Mouse (Mus musculus): Measurements from ENCODE around the gene Col13a1. TPM values are rescaled to one million over a fixed set of nuclear protein-coding genes. Genes with fewer than 3 reads are reported as not detected.

Col13a1 gene
- total RNA-seq, 1 experiment from 2014 or later = not detected

- ATAC-seq (ENCODE audit: extremely low read depth, insufficient number of reproducible peaks, low FRiP score, poor library complexity, severe bottlenecking) = no peak
These were observed 136.6 kb downstream of the Col13a1 start for GRCm38 (mm10) chr10:61842261-61842660.

- no peak for ATAC-seq (ENCODE audit: extremely low read depth, insufficient number of reproducible peaks, low FRiP score, poor library complexity, severe bottlenecking)
These were observed 139.6 kb downstream of the Col13a1 start for GRCm38 (mm10) chr10:61839326-61839725.

GRCm38 (mm10) chr10:61838769-61839168, 140.1 kb downstream of the Col13a1 start:
- no peak for ATAC-seq (ENCODE audit: extremely low read depth, insufficient number of reproducible peaks, low FRiP score, poor library complexity, severe bottlenecking)

DNA sequence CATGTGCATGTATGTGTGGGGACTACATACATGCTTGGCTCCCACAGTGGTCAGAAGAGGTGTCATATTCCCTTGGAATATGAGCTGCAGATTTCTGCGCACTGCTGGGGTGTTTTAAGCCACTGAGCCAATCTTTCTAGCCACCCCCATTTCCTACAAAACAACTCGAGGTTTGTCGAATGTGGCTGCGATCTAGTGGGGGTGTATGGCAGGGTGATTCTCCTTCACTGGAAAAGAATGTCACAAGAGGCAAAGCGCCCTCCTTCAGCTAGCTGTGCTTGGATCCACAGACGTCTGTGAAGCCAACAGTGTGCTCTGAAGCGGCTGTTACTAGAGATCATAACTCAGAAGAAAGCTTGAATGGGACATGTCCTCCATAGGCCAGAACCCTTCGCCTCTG, 141.6 kb downstream of the Col13a1 start:
- no peak for ATAC-seq (ENCODE audit: extremely low read depth, insufficient number of reproducible peaks, low FRiP score, poor library complexity, severe bottlenecking)

DNA sequence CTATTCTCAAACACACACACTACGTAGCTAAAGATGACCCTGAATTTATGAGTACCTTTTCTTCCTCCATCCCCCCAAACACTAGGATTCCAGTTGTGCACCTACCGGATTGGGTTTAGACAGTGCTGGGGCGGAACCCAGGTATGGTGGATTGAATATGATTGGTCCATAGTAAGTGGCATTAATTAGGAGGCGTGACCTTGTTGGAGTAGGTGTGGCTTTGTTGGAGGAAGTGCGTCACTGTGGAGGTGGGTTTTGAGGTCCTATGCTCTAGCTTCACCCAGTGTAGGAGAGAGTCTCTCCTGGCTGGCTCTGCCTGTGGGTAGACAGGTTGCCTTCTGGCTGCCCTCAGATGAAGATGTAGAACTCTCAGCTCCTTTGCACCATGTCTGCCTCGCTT, 144.6 kb downstream of the Col13a1 start:
- ATAC-seq (ENCODE audit: extremely low read depth, insufficient number of reproducible peaks, low FRiP score, poor library complexity, severe bottlenecking) = no peak

GRCm38 (mm10) chr10:61832713-61833112, 146.2 kb downstream of the Col13a1 start:
- ATAC-seq (ENCODE audit: extremely low read depth, insufficient number of reproducible peaks, low FRiP score, poor library complexity, severe bottlenecking) = no peak

- no peak for ATAC-seq (ENCODE audit: extremely low read depth, insufficient number of reproducible peaks, low FRiP score, poor library complexity, severe bottlenecking)
These were observed 147.2 kb downstream of the Col13a1 start for GRCm38 (mm10) chr10:61831741-61832140.

DNA sequence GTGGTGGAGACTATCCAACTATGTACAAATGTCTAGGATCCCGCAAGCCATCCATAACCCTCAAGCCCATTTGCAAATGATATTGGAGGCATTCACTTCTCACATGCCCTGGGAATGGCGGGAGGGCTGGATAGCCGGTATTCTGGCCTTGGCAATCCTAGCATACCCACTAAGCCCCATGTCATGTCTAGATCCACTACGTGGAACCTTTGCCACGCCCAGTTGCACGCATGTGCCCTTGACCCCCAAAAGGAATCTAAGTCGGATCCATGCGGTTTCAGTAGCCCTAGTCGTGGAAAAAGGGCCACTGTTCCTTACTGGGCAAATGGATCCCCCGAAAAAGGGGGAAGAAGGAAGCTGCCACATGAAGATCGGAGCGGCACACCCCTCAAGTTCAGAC, 147.7 kb downstream of the Col13a1 start:
- no peak for ATAC-seq (ENCODE audit: extremely low read depth, insufficient number of reproducible peaks, low FRiP score, poor library complexity, severe bottlenecking)

DNA sequence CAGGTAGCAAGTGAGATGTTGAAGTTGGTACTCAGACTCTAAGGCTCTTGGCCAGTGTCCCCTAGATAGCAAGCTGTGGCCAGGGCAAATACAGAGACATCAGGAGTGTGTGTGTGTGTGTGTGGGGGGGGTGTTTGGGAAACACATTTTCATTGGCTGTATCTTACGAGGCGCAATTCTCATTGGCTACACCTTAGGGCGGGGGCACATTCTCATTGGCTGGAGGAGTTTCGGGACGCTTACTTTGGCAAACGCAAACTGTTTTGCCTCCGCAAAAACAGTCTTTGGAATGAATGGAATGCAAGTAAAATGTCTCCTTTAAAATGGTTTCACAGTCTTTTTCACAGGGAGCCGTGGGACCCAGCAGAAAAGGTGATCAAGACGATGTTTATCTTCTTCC, 148.1 kb downstream of the Col13a1 start:
- no peak for ATAC-seq (ENCODE audit: extremely low read depth, insufficient number of reproducible peaks, low FRiP score, poor library complexity, severe bottlenecking)

GRCm38 (mm10) chr10:61829046-61829445, 149.9 kb downstream of the Col13a1 start:
- no peak for ATAC-seq (ENCODE audit: extremely low read depth, insufficient number of reproducible peaks, low FRiP score, poor library complexity, severe bottlenecking)

DNA sequence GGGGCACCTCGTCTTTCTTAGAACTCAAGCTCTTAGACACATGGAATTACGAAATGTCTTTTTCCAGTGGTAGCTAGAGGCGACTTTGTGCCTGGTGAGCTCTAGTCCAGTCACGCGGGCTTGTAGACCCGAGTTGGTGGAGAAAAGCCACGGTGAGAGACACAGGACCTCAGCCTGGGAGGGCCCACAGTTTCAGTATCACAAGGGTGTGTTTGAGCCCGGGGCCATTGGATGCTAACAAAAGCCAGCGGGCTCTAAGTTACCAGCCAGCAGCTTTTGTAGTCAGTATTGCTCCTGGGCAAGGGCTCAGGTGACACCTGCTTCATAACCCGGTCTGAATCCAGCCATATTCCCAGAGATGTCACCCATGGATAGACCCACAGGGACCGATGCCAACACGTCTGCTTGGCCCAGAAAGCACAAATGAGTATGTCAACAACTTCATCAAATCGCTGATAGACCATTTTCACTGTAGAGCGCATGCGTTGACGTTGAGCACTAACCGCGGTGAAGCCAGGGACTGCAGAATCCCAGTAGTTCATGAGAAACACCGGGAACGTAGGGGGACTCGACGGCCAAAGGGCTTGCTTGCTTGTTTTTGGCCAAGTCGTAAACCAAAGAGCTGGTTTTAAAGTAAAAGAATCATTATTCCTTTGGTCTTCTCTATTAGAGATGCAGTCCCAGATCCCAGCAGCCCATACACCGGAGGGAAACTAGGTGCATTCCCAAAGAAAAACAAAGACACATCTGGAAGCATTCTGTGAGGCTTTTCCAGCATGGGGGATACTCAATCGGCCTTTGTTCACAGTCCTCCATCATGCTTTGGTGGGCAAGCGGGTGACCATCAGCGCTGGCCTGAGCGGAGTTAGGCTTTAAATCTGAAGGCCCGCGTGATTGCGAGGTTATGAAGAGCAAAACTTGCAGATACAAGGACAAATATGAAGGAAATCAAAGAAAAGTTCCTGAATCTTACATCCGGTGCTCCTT, 150.7 kb downstream of the Col13a1 start:
- ATAC-seq (ENCODE audit: extremely low read depth, insufficient number of reproducible peaks, low FRiP score, poor library complexity, severe bottlenecking) = no peak

DNA sequence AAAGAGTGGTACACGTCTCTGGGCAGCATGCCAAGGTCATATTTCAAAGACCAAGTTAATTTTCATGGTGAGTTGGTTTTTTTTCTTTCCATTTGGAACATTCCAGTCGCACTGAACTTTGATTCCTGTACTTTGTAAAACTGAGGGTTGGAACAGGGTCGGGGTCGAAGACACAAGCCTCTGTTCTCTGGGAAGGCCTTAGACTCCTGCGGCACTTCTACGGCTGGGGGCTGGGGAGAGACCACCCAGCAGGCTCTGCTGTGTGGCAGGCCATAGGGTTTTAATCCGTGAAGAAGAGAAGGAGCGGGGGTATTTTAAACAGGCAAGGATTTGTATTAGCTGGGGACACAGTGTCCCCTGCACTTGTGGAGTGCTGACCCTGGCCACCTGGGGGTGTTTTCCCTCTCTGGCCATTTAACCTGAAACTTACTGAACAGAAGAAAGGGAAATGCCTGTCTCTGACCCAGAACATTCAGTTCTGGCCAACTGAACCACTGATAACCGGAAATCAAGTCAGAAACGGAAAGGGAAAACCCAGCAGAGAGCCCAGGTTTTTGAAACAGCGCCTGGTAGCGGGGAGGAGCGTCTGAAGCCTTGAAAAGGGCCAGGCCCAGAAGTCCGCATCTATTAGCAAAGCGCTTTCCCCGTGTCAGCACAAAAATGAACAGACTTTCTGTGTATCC, 152.0 kb downstream of the Col13a1 start:
- no peak for ATAC-seq (ENCODE audit: extremely low read depth, insufficient number of reproducible peaks, low FRiP score, poor library complexity, severe bottlenecking)

DNA sequence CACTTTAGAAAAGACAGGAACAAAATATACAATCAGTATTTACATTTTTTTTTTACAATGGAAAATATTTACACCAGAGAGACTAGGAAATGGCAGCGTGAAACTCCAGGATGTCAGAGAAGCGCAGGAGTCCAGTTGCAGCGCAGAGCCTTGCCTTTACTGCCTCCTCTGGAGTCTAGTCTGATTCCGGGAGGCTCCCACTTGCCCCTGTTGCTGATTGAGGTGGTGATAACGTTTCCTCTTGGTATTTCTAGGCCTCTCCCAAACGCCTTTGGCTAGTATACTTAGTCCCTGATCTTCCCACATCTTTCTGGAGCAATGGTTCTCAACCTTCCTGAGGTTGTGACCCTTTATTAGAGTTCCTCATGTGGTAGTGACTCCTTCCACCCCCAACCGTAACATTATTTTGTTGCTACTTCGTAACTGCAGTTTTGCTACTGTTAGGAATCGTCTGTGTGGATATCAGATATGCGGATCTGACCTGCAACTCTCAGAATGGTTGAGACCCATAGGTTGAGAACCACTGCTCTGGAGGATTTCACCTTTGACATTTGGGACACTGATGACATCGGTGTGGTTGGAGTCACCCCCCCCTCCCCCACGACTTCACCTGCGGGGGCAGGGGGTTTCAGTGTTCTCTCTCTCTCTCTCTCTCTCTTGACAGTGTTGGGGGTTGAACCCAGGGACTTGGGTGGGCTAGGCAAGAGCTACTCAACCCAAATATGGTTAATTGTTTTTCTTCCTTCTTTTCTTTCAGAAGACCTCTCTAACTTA, 152.7 kb downstream of the Col13a1 start:
- no peak for ATAC-seq (ENCODE audit: extremely low read depth, insufficient number of reproducible peaks, low FRiP score, poor library complexity, severe bottlenecking)

DNA sequence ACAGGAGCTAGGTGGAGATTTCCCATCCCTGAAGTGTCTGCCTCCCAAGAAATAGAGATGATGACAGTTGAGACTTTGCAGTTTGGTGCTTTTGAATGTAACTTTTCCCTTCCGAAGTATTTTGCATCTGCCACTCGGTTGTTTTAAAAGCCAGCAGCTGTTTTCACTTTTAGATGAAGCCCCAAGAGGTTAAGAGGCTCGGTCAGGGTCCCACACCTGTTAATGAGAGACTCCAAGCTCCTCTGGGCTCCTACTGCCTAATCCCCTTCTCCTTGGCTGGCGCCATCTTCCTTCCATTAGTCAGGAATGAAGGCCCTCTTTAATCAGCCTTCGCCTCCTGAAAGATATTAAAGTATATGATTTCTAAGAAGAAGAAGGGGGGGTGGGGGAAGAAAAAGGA, 153.4 kb downstream of the Col13a1 start:
- no peak for ATAC-seq (ENCODE audit: extremely low read depth, insufficient number of reproducible peaks, low FRiP score, poor library complexity, severe bottlenecking)

- ATAC-seq (ENCODE audit: extremely low read depth, insufficient number of reproducible peaks, low FRiP score, poor library complexity, severe bottlenecking) = no peak
These were observed 155.2 kb downstream of the Col13a1 start for GRCm38 (mm10) chr10:61823731-61824115.

DNA sequence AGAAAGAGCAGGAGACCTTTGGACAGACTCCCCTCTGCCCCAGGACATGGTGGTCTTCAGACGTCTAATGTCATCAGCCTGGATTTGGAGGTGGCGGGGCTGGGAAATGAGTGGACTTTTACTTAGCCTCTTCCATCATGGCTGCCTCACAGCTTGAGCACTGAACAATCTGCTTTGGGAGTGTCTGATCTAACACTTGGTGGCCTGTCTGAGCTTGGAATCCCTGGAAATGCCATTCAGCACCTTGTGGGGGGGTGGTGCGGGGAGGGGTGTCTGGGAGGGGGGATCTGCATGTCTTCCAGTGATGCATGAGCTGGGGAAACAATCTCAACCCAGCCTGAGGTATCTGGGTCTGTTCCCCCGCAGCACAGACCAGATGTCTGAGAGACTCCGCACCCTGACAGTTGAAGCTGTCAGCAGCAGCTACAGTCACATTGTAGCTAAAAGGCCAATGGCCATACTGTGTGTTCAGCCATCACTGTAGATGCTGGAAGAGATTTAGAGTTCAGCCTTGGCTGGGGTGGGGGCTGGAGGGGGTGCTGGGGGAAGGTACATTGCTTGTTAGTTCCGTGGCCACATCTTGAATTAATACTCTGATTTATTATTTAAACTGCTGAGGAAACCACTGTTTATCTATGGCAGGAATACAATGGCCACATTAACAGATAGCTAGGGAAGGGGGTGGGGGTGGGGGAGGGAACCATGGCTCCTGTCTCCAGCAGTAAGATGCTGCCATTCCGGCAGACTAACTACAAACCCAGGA, 155.8 kb downstream of the Col13a1 start:
- no peak for ATAC-seq (ENCODE audit: extremely low read depth, insufficient number of reproducible peaks, low FRiP score, poor library complexity, severe bottlenecking)

GRCm38 (mm10) chr10:61820050-61820449, 158.9 kb downstream of the Col13a1 start:
- no peak for ATAC-seq (ENCODE audit: extremely low read depth, insufficient number of reproducible peaks, low FRiP score, poor library complexity, severe bottlenecking)

DNA sequence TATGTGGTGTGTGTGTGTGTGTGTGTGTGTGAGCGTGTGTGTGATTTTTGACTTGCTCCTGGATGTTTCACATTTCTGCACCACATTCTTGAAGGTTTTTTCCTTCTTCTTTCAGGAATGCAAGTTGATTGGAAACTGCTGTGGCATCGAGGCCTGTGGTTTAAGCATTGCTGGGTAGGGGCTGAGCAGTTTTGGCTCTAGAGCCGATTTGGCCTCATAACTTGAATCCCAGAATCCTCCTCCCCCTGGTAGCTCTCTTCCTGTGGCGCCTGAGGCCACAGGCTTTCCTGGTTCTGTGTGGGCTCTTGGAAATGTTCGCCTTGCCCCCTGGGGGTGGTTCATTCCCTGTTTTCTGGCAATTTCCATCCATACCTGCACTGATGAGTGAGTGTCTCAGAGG, 166.9 kb downstream of the Col13a1 start:
- ATAC-seq (ENCODE audit: extremely low read depth, insufficient number of reproducible peaks, low FRiP score, poor library complexity, severe bottlenecking) = no peak

- no peak for ATAC-seq (ENCODE audit: extremely low read depth, insufficient number of reproducible peaks, low FRiP score, poor library complexity, severe bottlenecking)
These were observed 180.8 kb downstream of the Col13a1 start for GRCm38 (mm10) chr10:61798133-61798576.
